Mouse (Mus musculus) lung, adult 2 months (tissue): ENCODE results near the gene Arhgap10.

ENCODE experiments used
- CTCF ChIP-seq: fragments of 200-500 bp; IDR thresholded peaks from 2 replicates; pipeline ENCODE4 v1.5.1; 2011; ENCODE audit warnings: mild to moderate bottlenecking, low read length, control low read depth; ENCODE audit not compliant: insufficient read depth
- POLR2A ChIP-seq: fragments of 200-500 bp; IDR thresholded peaks from 2 replicates; pipeline ENCODE4 v1.6.1; 2011; ENCODE audit warnings: low read depth, mild to moderate bottlenecking, control low read depth, low read length, borderline replicate concordance; ENCODE audit errors: extremely low read depth

DNA sequence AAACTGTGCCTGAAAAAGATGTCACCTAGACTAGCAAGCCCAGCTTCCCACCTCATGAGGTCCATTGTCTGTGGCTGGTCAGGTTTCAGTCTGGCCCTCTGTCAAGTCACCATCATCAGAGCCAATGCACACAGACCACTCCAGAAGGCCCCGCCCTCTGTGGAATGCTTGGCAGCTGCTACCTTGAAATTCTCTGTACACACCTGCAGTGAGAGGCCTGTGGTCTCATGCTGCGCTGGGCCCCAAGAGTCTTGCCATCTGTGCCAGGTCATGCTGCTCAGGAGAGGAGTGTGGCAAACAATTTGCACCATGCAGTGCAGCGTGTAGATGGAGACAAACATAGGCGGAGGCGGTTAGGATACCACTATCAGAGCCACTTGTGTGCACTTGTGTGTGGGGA lies 290.0 kb downstream of the Arhgap10 start:
- TF ChIP-seq POLR2A (no peak), CTCF (no peak)
